Mouse (Mus musculus) CD8-positive naive resting alpha-beta T cell, adult 2 months (primary cell): Measurements from ENCODE around the gene Foxo4.

Source experiments
- DNase-seq, 2 experiments: peaks; one replicate each; pipeline ENCODE4 v3.0.0; 2022; ENCODE audit warnings: low read depth in 2 of 2, low spot score in 2 of 2

Foxo4 gene

GRCm38 (mm10) chrX:101253952-101254729 lies at the start of gene Foxo4:
TSS of gene Foxo4 (plus strand) at chrX:101254528.
- DNase-seq = peak; percentile 76 to 80

- peak; percentile 75 to 84 for DNase-seq
Measured at GRCm38 (mm10) chrX:101221834-101222795, 32.2 kb upstream of the Foxo4 start, which contains the start of gene Snx12. TSS of gene Snx12 (minus strand) at chrX:101222563.

- DNase-seq = no peak
Measured at GRCm38 (mm10) chrX:101222796-101223162, 31.5 kb upstream of the Foxo4 start.

- DNase-seq = no peak
Measured at GRCm38 (mm10) chrX:101245011-101245410, 9.3 kb upstream of the Foxo4 start.

GRCm38 (mm10) chrX:101254740-101255139 lies 412 bp downstream of the Foxo4 start:
- DNase-seq = no peak

- DNase-seq = peak; percentile 40 to 55
Measured at GRCm38 (mm10) chrX:101256603-101257002, 2.3 kb downstream of the Foxo4 start.

- no peak for DNase-seq
Measured at GRCm38 (mm10) chrX:101260441-101261325, 6.4 kb downstream of the Foxo4 start.

- no peak for DNase-seq
Measured at GRCm38 (mm10) chrX:101263892-101264291, 9.6 kb downstream of the Foxo4 start, which contains the start of gene Gm614. TSS of gene Gm614 (minus strand) at chrX:101263992.

DNA sequence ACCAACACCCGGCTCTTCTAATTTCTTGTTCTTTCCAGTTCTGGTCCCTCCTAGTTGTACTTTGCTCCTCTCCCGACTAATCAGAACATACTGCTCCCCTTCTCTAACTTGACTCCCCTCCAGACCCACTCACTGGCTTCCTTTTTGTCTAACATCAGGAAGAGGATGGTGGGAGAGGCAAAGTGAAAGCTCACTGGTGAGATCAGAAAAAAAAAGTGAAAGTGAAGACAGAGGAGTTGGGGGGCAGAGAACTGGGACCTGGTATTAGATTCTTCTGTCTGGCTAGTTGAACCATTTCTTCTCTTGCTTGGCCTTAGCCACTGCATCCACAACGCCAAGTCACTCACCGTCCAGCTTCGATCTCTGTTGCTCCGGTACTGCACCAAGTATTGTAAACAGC lies 12.3 kb downstream of the Foxo4 start:
- no peak for DNase-seq

- DNase-seq = peak; percentile 60 to 68
Measured at GRCm38 (mm10) chrX:101268025-101268754, 13.9 kb downstream of the Foxo4 start, which contains the start of gene Il2rg. TSS of gene Il2rg (minus strand) at chrX:101268255.

GRCm38 (mm10) chrX:101268755-101269124 lies 14.4 kb downstream of the Foxo4 start, which contains the start of gene Gm20489:
TSS of gene Gm20489 (minus strand) at chrX:101269023.
- DNase-seq = no peak

GRCm38 (mm10) chrX:101273410-101273809 lies 19.1 kb downstream of the Foxo4 start:
- DNase-seq = peak in 1 of 2 experiments; percentile 26

- peak; percentile 73 to 77 for DNase-seq
Measured at GRCm38 (mm10) chrX:101273875-101274738, 19.8 kb downstream of the Foxo4 start, which contains the start of gene Med12. TSS of gene Med12 (plus strand) at chrX:101274030.

GRCm38 (mm10) chrX:101282813-101283212 lies 28.5 kb downstream of the Foxo4 start:
- no peak for DNase-seq

DNA sequence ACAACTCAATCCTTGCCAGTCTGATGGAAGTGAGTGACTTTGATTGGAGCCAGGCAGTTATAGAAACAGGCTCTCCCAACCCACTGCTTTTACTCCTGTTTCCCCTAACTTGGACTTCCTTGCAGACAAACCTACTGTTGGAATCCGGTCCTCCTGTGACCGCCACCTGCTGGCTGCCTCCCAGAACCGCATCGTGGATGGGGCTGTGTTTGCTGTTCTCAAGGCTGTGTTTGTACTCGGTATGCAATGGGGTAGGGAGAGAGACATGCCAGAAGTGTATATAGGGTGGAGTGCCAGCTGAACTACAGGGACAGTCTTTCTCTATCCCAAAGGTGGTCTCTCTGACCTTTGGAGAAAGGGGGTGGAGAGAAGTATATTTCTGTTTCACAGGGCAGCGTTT lies 31.2 kb downstream of the Foxo4 start:
- DNase-seq = peak; percentile 54 to 63

DNA sequence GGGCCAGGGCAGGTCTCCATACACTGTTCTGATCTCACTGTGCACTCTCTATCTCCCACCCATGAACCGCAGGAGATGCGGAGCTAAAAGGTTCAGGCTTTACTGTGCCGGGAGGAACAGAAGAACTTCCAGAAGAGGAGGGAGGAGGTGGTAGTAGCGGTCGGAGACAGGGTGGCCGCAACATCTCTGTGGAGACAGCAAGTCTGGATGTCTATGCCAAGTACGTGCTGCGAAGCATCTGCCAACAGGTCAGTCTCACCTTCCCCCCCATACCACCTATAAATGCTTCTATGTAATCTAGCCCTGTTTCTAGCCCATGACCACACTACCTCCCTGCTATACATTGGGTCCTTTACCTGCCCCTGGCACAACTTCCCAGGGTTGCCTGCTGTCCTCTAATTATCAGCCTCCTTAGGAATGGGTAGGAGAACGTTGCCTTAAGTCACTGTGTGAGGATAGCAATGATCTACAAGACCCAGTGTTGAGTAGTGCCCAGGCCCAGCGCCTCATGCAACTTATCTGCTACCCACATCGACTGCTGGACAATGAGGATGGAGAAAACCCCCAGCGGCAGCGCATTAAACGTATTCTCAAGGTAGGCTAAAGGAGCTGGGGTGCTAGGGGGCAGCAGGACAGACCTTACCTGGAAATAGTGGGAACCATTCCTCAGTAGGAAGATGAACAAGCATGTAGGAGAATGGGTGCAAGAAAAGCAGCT lies 31.8 kb downstream of the Foxo4 start:
- no peak for DNase-seq

GRCm38 (mm10) chrX:101287543-101287942 lies 33.2 kb downstream of the Foxo4 start:
- no peak for DNase-seq

- no peak for DNase-seq
Measured at GRCm38 (mm10) chrX:101288432-101288831, 34.1 kb downstream of the Foxo4 start.
